Mouse (Mus musculus) heart, adult 2 months (tissue): ENCODE results near the gene Cmtr1.

Source experiments
- CTCF ChIP-seq: fragments of 200-600 bp; IDR thresholded peaks from 2 replicates; pipeline ENCODE4 v1.8.1; 2022; ENCODE audit warnings: antibody characterized with exemption, mild to moderate bottlenecking, moderate library complexity
- POLR2A ChIP-seq: fragments of 200-500 bp; IDR thresholded peaks from 2 replicates; pipeline ENCODE4 v1.6.1; 2011; ENCODE audit warnings: mild to moderate bottlenecking, low read depth, low read length, control low read depth; ENCODE audit not compliant: insufficient read depth

DNA sequence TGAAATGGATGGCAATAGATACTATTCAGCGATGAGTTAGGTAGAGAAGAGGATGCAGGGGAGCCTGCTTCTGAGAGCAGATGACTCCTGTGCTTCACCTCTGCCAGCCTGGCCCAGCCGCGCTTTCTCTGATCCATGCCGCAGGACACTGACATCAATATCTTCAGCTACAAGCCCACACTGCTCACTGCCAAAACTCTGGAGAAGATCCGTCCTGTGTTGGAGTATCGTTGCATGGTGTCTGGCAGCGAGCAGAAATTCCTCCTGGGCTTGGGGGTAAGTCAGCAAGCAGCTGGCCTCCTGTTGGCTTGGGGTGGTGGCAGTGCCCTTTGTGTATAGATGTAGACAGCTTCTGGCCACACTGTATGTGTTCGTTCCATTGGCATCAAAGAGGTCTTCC, 36.5 kb downstream of the Cmtr1 start:
- TF ChIP-seq CTCF (no peak), POLR2A (no peak)
